Mouse (Mus musculus) heart, postnatal 0 days (tissue): Measurements from ENCODE around the gene Ssx2ip.

Experiments used
- CTCF ChIP-seq: IDR thresholded peaks from 2 replicates; pipeline ENCODE4 v1.5.1; 2016; ENCODE audit warnings: antibody characterized with exemption, control low read depth, low read depth
- EP300 ChIP-seq: IDR thresholded peaks from 2 replicates; pipeline ENCODE4 v1.6.1; 2016; ENCODE audit warnings: antibody characterized with exemption, low read depth

GRCm38 (mm10) chr3:146426489-146426888, 22.0 kb downstream of the Ssx2ip start:
- TF ChIP-seq EP300, result no peak
- TF ChIP-seq CTCF, result no peak
